Comparison of ENCODE assay signal across 9 mouse cellular contexts in the genomic region with DNA sequence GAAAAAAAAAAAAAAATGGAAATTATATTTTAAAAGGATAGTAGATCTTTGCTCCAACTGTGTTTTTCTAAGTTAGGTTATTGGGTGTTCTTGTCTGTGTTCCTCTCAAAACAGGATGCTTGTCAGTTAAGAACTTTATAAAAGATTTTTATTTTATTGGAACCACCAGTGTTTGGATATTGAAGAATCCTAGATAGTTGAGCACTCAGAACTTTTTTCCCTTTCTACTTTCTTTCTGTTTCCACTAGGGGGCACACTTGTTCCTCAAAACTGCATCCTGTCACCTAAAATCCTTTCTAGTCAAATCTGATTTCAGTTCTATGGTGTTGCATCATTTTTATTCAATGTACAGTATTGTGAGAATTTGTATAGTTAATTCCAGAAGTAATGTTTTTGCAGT. TPM values are rescaled to one million over a fixed set of nuclear protein-coding genes. Genes with fewer than 3 reads are reported as not detected.
DNase-seq lines count a peak whose midpoint lies in the region; ATAC-seq and TF ChIP-seq lines count a peak whose summit lies in the region.
"Had no signal": no experiment of that assay in that cellular context is flagged by ENCODE, and none has a peak within 500 bp of the region (broad histone marks: within the 10 kb centered on the region; RNA-seq: fewer than 3 reads in every experiment).

No protein-coding gene starts in this region.

- H3K4me1 ChIP-seq in kidney, adult 2 months (ENCODE audit: control insufficient read depth, insufficient read depth, low read length), result no peaks in the 10 kb centered on the region
- no peaks in the 10 kb centered on the region for H3K4me1 ChIP-seq in forebrain, embryonic 13.5 days

- no peak overlapping the region for H3K9ac ChIP-seq in forebrain, embryonic 13.5 days

- H3K27me3 ChIP-seq in kidney, adult 2 months (replicated peaks; ENCODE audit: control insufficient read depth, insufficient read depth, low read length), result no peaks in the 10 kb centered on the region
- no peaks in the 10 kb centered on the region for H3K27me3 ChIP-seq in forebrain, embryonic 13.5 days

- TF ChIP-seq POLR2A in kidney, adult 2 months (IDR thresholded peaks at IDR 0.05; ENCODE audit: low read depth, low read length), result no peak

- no peak overlapping the region for H3K27ac ChIP-seq in kidney, adult 2 months (ENCODE audit: insufficient read depth, low read depth, low read length)
- H3K27ac ChIP-seq in forebrain, embryonic 13.5 days, result no peak overlapping the region

- H3K4me2 ChIP-seq in forebrain, embryonic 13.5 days, result no peak overlapping the region

- no peak for TF ChIP-seq CTCF in kidney, adult 2 months (conservative IDR thresholded peaks at IDR 0.05; ENCODE audit: insufficient read depth, insufficient read length, low read depth, low read length)

- H3K36me3 ChIP-seq in kidney, adult 2 months (ENCODE audit: control insufficient read depth, insufficient read depth, low read length), result peaks cover 7% of the 10 kb centered on the region
- H3K36me3 ChIP-seq in forebrain, embryonic 13.5 days (ENCODE audit: poor library complexity, severe bottlenecking), result peaks cover 30% of the 10 kb centered on the region

- no peak for ATAC-seq in forebrain, embryonic 13.5 days

- no peaks in the 10 kb centered on the region for H3K9me3 ChIP-seq in forebrain, embryonic 13.5 days (replicated peaks)

- DNase-seq in kidney, adult 2 months, result peak; percentile 35
- no peak for DNase-seq in kidney, postnatal 4 days
- peak; percentile 24 for DNase-seq in CD4-positive helper T cell, adult 2 months (ENCODE audit: low read depth, low spot score)
- DNase-seq in R1 (ENCODE audit: low read depth, low spot score), result peak; percentile 48
- peak; percentile 64 for DNase-seq in induced T-regulatory cell, adult 2 months (ENCODE audit: low read depth)
- no peak for DNase-seq in natural killer cell, adult 2 months (ENCODE audit: low spot score in 2 of 2)
- no peak for DNase-seq in spleen, postnatal 36 days (ENCODE audit: low spot score in 2 of 2)
- DNase-seq: right cerebral cortex, postnatal 14 days had no signal

- no peak overlapping the region for H3K4me3 ChIP-seq in kidney, adult 2 months (ENCODE audit: insufficient read depth, low read depth, low read length)
- no peak overlapping the region for H3K4me3 ChIP-seq in forebrain, embryonic 13.5 days

RNA-seq across cellular contexts. Expression of a gene that starts 51.5 kb away (rescaled TPM):
- 23.7 and 28.3 TPM in 2 replicates for polyA plus RNA-seq in kidney, adult 2 months (2012; rRNA removed)
- polyA plus RNA-seq in forebrain, embryonic 13.5 days (2015; fragmentation: Nextera tagmentation; extraction: Ambion mirVana), result 4.5 and 6.3 TPM in 2 replicates

Comparison
In these comparisons a context has a peak if more than half of its experiments do, and no peak if none do; other contexts are left out.
1. DNase-seq: peak in kidney, adult 2 months (single experiment), CD4-positive helper T cell, adult 2 months (single experiment), R1 (single experiment) and induced T-regulatory cell, adult 2 months (single experiment); none in kidney, postnatal 4 days (0 of 2), natural killer cell, adult 2 months (0 of 2) and spleen, postnatal 36 days (0 of 2).